Mouse (Mus musculus): Measurements from ENCODE around the gene Acy3. TPM values are rescaled to one million over a fixed set of nuclear protein-coding genes. Genes with fewer than 3 reads are reported as not detected.

Acy3 gene
- total RNA-seq, 1 experiment from 2014 or later: not detected

- no peak for ATAC-seq (replicated peaks; ENCODE audit: insufficient number of reproducible peaks, low FRiP score, low TSS enrichment, poor library complexity, severe bottlenecking)
Measured at GRCm38 (mm10) chr19:3998335-3998734, 12.0 kb downstream of the Acy3 start.

GRCm38 (mm10) chr19:3999121-3999730 is 12.9 kb downstream of the Acy3 start:
- ATAC-seq (replicated peaks; ENCODE audit: insufficient number of reproducible peaks, low FRiP score, low TSS enrichment, poor library complexity, severe bottlenecking): no peak

DNA sequence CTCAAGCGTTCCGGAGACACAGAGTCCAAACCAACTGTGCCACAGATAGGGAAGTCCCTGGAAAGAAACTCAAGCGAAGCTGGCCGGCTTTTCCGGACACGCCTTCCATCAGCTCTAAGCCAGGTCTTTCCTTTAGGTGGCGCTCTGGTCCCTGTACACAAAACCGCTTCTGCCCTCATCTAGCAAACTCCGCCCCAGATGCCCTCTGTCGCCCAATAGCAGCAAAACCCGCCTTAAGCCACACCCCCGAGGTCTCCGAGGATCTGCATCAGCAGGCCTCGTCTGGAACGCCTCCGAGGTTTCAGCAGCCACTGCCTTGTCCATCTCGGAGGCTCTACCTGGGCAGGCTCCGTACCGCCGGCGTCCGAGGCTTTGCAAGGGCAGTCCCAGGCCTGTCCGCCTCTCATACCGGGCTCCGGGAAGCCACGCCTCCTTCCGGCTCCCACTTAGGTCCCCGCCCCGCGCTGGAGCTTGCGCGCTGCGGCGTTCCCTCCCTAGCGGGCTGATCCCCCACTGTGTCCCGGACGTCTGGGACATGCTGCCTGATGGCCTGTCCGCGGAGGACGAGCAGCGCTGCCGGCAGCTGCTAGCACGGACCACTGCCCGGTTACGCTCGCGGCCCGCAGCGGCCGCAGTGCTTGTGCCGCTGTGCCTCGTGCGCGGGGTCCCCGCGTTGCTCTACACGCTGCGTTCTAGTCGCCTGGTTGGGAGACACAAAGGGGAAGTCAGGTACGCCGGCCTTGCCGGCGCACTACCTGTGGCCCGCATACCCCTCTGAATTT is 13.9 kb downstream of the Acy3 start, which contains the start of the genes Nudt8 and Gm49405:
Nudt8 (plus strand) TSS at position 462 of the 782 bp plus-strand sequence.
Gm49405 (plus strand) TSS at position 508 of the 782 bp plus-strand sequence.
- peak; percentile 88 for ATAC-seq (replicated peaks; ENCODE audit: insufficient number of reproducible peaks, low FRiP score, low TSS enrichment, poor library complexity, severe bottlenecking)

- ATAC-seq (replicated peaks; ENCODE audit: insufficient number of reproducible peaks, low FRiP score, low TSS enrichment, poor library complexity, severe bottlenecking): no peak
Measured at GRCm38 (mm10) chr19:4000949-4001525, 14.7 kb downstream of the Acy3 start.

DNA sequence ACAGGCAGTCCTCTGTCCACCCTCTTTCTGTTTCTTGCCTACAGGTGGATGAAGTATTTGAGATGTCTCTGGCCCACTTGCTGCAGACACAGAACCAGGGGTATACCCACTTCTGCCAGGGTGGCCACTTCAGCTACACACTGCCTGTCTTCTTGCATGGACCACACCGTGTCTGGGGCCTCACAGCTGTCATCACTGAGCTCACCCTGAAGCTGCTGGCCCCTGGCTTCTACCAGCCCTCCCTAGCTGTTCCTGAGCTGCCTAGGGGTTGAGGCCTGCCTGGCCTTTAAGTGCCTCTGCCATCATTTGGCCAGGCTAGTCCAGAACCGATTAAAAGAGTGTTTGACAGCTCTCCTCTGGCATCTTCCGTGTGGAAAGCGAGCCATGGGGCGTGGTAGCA is 15.4 kb downstream of the Acy3 start:
- no peak for ATAC-seq (replicated peaks; ENCODE audit: insufficient number of reproducible peaks, low FRiP score, low TSS enrichment, poor library complexity, severe bottlenecking)

DNA sequence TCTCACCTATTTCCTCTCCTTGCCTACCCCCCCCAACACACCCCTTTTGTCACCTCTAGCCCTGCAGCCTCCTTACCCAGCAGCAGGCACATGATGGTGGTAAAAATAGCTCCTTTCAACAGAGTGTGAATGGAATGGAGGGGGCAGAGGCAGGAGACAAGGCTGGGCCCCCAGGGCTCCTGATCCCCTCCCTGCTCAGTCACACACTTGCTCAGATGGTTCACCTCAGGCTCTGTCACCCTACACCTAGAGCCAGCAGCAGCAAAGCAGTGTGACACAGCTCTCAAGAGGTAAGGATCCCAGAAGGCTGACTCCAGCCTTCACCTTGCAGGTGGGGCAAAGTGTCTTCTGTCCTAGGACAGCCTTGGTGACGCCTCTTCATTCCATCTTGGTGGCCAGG is 16.7 kb downstream of the Acy3 start, which contains the start of gene Doc2g:
Doc2g (plus strand) TSS at position 202 of the 400 bp plus-strand sequence.
- no peak for ATAC-seq (replicated peaks; ENCODE audit: insufficient number of reproducible peaks, low FRiP score, low TSS enrichment, poor library complexity, severe bottlenecking)

- ATAC-seq (replicated peaks; ENCODE audit: insufficient number of reproducible peaks, low FRiP score, low TSS enrichment, poor library complexity, severe bottlenecking): no peak
Measured at GRCm38 (mm10) chr19:4003641-4004040, 17.3 kb downstream of the Acy3 start.

DNA sequence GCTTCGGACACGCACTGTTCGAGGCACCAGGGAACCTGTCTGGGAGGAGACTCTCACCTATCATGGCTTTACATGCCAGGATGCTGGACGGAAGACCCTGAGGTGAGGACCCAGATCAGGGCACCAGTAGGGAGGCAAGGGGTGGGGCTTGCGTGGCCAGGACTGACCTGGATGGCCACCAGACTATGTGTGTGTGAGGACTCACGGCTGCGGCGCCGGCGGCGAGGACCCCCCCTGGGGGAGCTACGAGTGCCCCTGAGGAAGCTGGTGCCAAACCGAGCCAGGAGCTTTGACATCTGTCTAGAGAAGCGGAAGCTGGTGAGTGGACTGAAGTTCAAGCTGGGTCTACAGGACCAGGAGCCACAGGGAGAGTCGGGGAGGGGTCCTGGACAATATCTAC is 18.0 kb downstream of the Acy3 start:
- no peak for ATAC-seq (replicated peaks; ENCODE audit: insufficient number of reproducible peaks, low FRiP score, low TSS enrichment, poor library complexity, severe bottlenecking)

- ATAC-seq (replicated peaks; ENCODE audit: insufficient number of reproducible peaks, low FRiP score, low TSS enrichment, poor library complexity, severe bottlenecking): no peak
Measured at GRCm38 (mm10) chr19:4005091-4005490, 18.7 kb downstream of the Acy3 start.

DNA sequence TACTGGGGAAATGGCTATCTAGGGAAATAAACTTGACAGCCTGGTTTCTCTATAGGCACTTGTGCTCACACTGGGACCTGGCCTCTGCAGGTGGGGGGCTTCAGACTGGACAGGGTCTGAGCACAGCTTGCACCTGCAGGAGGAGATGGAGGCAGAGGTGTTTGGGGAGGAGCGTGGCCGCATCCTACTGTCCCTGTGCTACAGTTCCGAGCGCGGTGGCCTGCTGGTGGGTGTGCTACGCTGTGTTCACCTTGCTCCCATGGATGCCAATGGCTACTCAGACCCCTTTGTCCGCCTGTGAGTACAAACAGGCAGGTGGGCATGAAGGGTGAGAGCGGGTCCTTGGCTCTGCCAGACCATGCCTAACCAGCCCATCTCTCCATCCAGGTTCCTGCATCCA is 19.6 kb downstream of the Acy3 start:
- ATAC-seq (replicated peaks; ENCODE audit: insufficient number of reproducible peaks, low FRiP score, low TSS enrichment, poor library complexity, severe bottlenecking): no peak

- ATAC-seq (replicated peaks; ENCODE audit: insufficient number of reproducible peaks, low FRiP score, low TSS enrichment, poor library complexity, severe bottlenecking): no peak
Measured at GRCm38 (mm10) chr19:4011086-4011485, 24.7 kb downstream of the Acy3 start.

GRCm38 (mm10) chr19:4012432-4013022 is 26.2 kb downstream of the Acy3 start, which contains the start of gene Ndufv1:
Gene Ndufv1 (minus strand): TSS chr19:4012806.
- peak; percentile 93 for ATAC-seq (replicated peaks; ENCODE audit: insufficient number of reproducible peaks, low FRiP score, low TSS enrichment, poor library complexity, severe bottlenecking)

DNA sequence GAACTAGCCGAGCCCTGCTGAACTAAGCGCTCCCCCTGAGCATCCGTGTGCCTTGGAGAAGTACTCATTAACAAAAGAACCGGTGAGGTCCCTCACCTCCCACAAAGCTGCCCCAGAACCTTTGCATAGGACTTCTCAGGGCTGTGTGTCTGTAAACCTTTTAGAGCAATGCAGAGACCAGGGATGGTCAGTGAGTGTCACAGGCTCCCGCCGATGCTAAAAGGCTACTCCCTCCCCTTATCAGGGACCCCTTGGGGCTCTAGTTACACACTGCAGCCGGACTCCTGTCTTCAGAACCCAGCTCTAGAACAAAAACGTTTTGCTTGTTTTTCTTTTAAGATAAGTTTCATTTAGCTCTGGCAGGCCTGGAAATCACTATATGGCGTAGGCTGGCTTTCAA is 26.7 kb downstream of the Acy3 start:
- ATAC-seq (replicated peaks; ENCODE audit: insufficient number of reproducible peaks, low FRiP score, low TSS enrichment, poor library complexity, severe bottlenecking): peak; percentile 8; the same call in 1 of the 2 replicates

- no peak for ATAC-seq (replicated peaks; ENCODE audit: insufficient number of reproducible peaks, low FRiP score, low TSS enrichment, poor library complexity, severe bottlenecking)
Measured at GRCm38 (mm10) chr19:4014802-4015201, 28.4 kb downstream of the Acy3 start.

GRCm38 (mm10) chr19:4015635-4016034 is 29.3 kb downstream of the Acy3 start:
- no peak for ATAC-seq (replicated peaks; ENCODE audit: insufficient number of reproducible peaks, low FRiP score, low TSS enrichment, poor library complexity, severe bottlenecking)

GRCm38 (mm10) chr19:4017921-4018587 is 31.7 kb downstream of the Acy3 start:
- ATAC-seq (replicated peaks; ENCODE audit: insufficient number of reproducible peaks, low FRiP score, low TSS enrichment, poor library complexity, severe bottlenecking): no peak

DNA sequence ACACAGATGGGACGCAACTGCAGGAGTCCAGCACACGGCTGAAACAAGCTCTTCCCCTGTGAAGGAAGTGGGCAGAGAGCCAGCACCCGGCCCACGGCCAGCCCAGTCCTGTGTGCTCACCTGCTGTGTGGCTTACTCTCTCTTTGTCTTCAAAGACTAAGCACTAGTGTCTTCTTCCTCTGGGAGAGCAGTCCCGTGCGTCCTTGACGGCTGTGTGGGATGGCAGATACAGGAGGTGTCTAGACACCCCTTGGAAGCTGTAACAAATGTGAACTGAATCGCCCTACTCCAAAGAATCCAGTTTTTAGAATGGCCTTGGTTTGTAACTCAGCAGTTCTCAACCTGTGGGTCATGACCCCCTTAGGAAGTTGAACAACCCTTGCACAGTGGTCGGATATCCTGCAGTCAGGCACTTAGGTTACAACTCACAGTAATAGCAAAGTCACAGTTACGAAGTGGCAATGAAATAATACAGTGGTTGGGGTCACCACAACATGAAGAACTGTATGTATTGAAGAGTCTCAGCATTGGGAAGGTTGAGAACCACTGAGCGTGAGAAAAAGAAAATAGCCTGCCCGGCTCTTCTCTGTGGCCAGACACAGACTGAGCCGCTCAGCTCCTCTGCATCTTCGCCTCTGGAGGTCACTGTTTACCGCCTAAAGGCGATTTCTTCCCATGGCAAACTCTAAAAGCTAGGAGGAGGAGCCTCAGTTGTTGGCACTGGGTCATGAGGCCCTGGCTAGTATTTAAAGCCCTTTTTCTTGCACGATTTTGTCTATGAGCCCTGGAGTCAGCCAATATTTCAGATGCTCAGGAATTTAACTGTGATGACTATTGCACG is 32.6 kb downstream of the Acy3 start:
- ATAC-seq (replicated peaks; ENCODE audit: insufficient number of reproducible peaks, low FRiP score, low TSS enrichment, poor library complexity, severe bottlenecking): peak; percentile 83

GRCm38 (mm10) chr19:4023185-4023584 is 36.8 kb downstream of the Acy3 start:
- ATAC-seq (replicated peaks; ENCODE audit: insufficient number of reproducible peaks, low FRiP score, low TSS enrichment, poor library complexity, severe bottlenecking): no peak

Measured in monocyte, adult 5-6 weeks (primary cell).